Mouse (Mus musculus) spleen, postnatal 4 days (tissue): ENCODE measurements around the gene Hspb1.

Experiments
- DNase-seq, 2 experiments: peaks; one replicate each; pipeline ENCODE4 v3.0.0; 2022; ENCODE audit warnings: low spot score in 2 of 2

The Hspb1 gene

DNA sequence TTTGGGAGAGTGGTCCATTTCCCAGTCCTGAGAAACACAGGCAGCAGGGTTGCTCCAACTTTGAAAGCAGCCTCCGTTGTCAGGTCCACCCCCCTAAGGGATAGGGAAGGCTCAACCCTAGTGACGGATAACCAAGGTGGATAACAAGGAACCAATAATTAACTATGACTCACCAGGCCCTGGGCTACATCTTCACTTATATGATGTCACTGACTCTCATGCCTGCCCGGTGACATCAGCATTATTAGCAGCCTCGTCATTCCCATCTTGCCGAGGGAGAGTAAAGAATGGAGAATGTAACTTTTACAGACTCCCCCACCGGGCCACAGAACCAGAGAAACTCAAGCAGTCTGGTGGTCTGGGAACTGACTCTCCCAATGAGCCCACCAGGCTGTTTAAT, 3.1 kb upstream of the Hspb1 start:
- DNase-seq, result no peak

DNA sequence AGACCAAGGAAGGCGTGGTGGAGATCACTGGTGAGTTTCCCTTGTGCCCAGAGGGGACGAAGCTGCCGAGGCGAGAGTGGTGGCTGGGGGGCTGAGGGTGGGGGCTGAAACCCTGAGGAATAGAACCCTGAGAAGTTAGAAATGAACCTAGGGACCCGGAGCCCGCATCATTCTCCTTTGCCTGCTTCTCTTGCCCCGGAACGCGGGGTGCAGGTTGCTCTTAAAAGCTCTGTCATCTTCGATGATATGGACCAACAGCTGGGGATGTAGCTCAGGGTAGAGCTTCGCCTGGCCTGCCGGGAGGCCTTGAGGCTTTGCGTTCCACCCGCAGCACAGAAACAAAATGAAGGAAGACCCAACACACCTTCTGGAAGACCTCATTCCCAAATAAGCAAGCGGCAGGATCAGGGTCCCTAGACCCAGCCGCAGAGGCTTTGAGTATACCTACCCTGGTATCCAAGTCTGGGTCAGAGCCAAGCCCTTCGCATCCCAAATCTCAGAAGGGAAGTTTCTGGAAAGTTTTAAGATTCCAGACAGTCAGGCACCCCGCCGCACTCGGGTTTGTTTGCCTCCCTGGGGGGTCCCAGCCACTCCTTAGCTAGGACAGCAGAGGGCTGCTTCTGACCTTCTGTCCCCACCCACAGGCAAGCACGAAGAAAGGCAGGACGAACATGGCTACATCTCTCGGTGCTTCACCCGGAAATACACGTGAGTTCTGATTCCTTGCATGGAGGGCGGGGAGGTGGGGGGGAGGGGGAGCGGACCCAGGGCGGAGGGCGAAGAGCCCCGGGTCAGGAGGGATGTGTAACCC, 891 bp downstream of the Hspb1 start:
- no peak for DNase-seq

DNA sequence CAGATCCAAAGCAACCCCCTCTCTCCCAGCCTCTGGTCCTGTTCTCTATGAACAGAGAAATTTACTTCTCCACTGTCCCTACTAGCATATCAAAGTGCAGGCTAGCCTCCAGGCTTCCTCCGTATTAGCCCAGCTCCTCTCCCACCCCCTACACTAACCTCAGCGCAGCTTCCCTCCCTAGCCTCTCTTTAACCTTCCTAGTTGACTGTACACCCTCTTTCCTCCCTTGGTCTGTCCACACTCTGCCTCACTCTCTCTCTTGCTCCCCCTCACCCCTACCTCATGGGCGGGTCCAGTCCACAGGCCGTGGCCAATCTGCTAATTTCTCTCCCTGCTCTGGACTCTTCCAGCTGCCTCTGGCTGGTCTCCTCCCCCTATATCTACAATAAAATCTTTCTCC, 2.6 kb downstream of the Hspb1 start:
- DNase-seq, result no peak

DNA sequence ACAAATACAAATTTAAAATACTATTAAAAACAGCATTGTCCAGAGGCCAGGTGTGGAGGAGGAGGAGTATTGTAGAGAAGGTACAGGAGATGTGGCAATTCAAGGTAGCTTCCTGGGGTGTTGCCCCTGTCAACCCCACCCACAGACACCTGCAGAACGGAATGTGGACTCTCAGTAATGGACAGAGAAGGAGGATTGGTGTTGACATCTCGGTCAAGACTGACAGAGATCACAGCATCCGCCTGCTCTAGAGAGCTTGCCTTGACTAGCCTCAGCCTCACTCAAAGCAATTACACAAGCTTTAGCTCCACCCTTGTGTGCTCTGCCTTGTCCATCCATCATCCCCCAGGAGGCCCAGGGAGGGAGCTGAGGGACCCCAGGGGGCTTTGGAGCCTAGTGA, 3.2 kb downstream of the Hspb1 start:
- DNase-seq, result no peak

- no peak for DNase-seq
Measured at GRCm38 (mm10) chr5:135892589-135893351, 5.1 kb downstream of the Hspb1 start.

- DNase-seq, result no peak
Measured at GRCm38 (mm10) chr5:135894958-135895357, 7.2 kb downstream of the Hspb1 start.

DNA sequence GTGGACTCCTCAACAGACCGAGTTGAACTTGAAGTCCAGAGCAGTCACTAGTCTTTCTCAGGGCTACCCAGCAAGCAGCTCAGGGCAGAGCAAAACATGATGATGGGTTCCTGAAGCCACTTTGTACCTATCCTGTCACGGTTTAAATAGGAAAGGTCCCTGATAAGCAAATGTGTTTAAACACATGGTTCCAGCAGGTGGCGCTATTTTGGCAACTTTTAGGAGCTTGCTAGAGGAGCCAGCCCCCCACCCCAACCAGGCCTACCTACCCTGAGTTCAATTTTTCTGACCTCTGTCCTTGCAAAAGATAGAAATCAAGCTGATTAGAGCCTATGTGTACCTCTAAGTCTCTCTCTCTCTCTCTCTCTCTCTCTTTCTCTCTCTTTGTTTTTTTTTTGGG, 10.3 kb downstream of the Hspb1 start:
- DNase-seq, result peak; percentile 43 to 78

DNA sequence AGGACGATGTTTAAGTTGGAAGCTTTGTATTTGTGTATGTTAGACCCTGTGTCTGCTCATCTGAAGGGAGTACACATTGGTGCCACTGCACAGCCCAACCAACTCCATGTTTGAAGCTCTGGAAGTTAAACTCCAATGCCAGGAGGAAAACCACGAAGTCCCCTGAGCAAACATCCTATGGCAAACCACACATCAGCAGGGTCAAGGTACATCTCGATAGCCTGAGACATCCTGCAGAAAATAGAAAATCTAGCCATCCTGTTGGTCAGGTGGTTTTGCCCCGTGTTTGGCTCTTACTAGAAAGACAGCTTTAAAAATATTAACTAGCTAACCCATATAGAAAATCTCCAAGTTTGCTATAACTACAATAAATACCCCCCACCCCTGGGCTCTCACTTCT, 11.3 kb downstream of the Hspb1 start:
- DNase-seq, result no peak

DNA sequence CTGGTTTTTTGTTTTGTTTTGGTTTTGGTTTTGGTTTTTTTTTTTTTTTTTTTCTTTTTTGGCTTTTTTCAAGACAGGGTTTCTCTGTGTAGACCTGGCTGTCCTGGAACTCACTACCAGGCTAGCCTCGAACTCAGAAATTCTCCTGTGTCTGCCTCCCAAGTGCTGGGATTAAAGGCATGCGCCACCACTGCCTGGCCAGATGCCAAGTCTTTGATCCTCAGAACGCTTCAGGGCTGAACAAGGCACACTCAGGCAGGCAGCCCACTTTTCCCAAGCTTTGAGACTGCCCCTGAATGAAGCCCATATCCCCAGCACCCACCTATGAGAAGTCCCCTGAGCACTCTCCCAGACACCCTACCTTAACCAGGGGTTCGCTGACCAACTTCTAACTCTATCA, 12.1 kb downstream of the Hspb1 start:
- no peak for DNase-seq

- DNase-seq, result no peak
Measured at GRCm38 (mm10) chr5:135900701-135901100, 13.0 kb downstream of the Hspb1 start.

- DNase-seq, result peak; percentile 34 to 75
Measured at GRCm38 (mm10) chr5:135901354-135902095, 13.8 kb downstream of the Hspb1 start.

DNA sequence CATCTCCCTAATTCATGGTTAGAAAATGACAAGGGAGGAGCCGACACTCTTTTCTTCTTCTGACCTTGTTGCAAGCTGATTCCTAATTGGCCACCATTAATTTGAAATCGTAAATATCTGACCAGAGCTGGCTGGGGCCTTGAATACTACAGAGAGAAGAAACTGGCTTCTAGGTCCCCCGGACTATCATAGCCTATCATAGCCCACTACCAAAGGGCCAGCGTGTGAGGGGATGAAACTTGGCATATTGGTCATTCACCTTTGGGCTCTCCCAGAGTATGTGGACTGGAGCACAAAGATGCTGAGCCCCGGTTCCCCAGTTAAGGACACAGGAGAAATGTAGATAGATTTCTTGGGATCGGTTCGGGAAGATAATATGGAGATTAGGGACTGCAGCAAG, 15.3 kb downstream of the Hspb1 start:
- no peak for DNase-seq

GRCm38 (mm10) chr5:135903551-135904151, 15.9 kb downstream of the Hspb1 start:
- peak; percentile 75 to 92 for DNase-seq

- DNase-seq, result no peak
Measured at GRCm38 (mm10) chr5:135904259-135904658, 16.5 kb downstream of the Hspb1 start.

- DNase-seq, result no peak
Measured at GRCm38 (mm10) chr5:135905320-135906225, 17.9 kb downstream of the Hspb1 start.

GRCm38 (mm10) chr5:135906846-135907245, 19.1 kb downstream of the Hspb1 start:
- DNase-seq, result no peak

- DNase-seq, result no peak
Measured at GRCm38 (mm10) chr5:135907256-135907655, 19.5 kb downstream of the Hspb1 start.

DNA sequence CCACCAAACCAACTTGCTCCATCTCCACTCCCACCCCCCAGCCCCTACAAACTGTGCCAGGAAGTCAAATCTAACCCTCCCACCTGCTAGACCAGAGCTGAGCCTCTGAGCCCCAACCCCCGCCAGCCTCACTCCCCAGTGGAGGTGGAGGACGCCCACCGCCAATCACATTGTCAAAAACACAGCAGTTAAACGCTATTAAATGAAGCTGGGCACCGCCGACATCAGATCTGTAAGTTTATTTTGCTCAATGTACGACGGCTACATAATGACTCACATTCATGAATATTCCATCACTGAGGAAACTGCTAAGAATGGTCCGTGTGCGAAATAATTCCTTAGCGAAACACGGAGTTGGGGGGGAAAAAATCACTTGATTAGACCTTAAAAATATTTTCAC, 20.5 kb downstream of the Hspb1 start:
- DNase-seq, result no peak

DNA sequence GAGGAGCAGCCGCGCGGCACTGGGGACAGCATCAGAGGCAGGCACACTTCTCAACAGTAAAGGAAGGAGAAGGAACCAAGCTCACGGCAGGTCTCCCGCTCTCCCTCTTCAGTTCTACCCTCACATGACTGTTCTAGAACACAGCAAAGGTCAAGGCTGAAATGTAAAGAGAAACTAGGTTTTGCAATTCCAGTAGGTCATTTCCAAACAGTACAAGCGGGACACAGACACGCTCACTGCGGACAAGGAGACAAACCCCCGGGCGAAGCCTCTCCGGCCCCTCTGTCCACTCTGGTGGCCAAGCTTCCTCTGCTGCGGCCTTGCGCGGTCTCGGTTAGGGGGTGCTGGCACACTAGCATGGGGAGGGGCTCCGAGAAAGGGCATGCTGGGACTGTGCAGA, 21.3 kb downstream of the Hspb1 start:
- no peak for DNase-seq

DNA sequence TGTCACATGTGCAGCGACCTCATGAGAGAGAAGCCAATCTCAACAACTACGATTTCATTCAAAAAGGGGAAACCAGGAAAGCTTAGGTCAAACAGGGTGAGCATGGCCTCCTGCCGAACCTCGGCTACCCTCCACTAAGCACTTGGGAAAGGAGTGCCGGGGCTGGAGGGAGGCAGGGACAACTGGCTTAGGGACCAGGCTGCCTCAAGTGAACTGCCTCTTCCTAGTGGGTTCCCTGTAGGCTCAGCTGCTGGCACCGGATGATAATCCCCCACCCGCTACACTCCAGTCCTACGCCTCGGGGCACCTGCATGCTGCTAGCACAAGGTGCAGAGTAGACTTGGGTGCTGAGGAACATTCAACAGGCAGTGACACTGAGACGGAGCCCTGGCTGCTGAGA, 21.9 kb downstream of the Hspb1 start:
- DNase-seq, result no peak

GRCm38 (mm10) chr5:135910813-135911212, 23.1 kb downstream of the Hspb1 start:
- no peak for DNase-seq
